Mouse (Mus musculus) ZHBTc4 (cell line): ENCODE measurements around the gene Syt7.

Source experiments
- DNase-seq: peaks from one replicate; pipeline ENCODE4 v3.0.0-alpha.2; 2011; ENCODE audit warnings: low read depth, low spot score

The Syt7 gene

GRCm38 (mm10) chr19:10421986-10422976, 33.4 kb downstream of the Syt7 start:
- peak; percentile 29 for DNase-seq

- DNase-seq = no peak
Measured at GRCm38 (mm10) chr19:10424751-10425150, 35.9 kb downstream of the Syt7 start.

- no peak for DNase-seq
Measured at GRCm38 (mm10) chr19:10425484-10426270, 36.8 kb downstream of the Syt7 start.

- no peak for DNase-seq
Measured at GRCm38 (mm10) chr19:10426312-10426711, 37.4 kb downstream of the Syt7 start.

- no peak for DNase-seq
Measured at GRCm38 (mm10) chr19:10426793-10427192, 37.9 kb downstream of the Syt7 start.

GRCm38 (mm10) chr19:10427431-10427830, 38.5 kb downstream of the Syt7 start:
- DNase-seq = no peak

- DNase-seq = no peak
Measured at GRCm38 (mm10) chr19:10429371-10429770, 40.5 kb downstream of the Syt7 start.

- no peak for DNase-seq
Measured at GRCm38 (mm10) chr19:10431410-10431809, 42.5 kb downstream of the Syt7 start.

- DNase-seq = no peak
Measured at GRCm38 (mm10) chr19:10431841-10432240, 43.0 kb downstream of the Syt7 start.

GRCm38 (mm10) chr19:10433225-10433624, 44.3 kb downstream of the Syt7 start:
- DNase-seq = no peak

- DNase-seq = no peak
Measured at GRCm38 (mm10) chr19:10433879-10434540, 45.1 kb downstream of the Syt7 start.

- DNase-seq = no peak
Measured at GRCm38 (mm10) chr19:10434927-10435326, 46.0 kb downstream of the Syt7 start.

GRCm38 (mm10) chr19:10435908-10436307, 47.0 kb downstream of the Syt7 start:
- peak; percentile 87 for DNase-seq

- DNase-seq = no peak
Measured at GRCm38 (mm10) chr19:10436726-10437125, 47.8 kb downstream of the Syt7 start.

- peak; percentile 49 for DNase-seq
Measured at GRCm38 (mm10) chr19:10437521-10437920, 48.6 kb downstream of the Syt7 start.

- DNase-seq = no peak
Measured at GRCm38 (mm10) chr19:10444685-10445369, 55.9 kb downstream of the Syt7 start.

GRCm38 (mm10) chr19:10448275-10448674, 59.4 kb downstream of the Syt7 start:
- DNase-seq = no peak

- no peak for DNase-seq
Measured at GRCm38 (mm10) chr19:10449190-10449589, 60.3 kb downstream of the Syt7 start.

- DNase-seq = peak; percentile 80
Measured at GRCm38 (mm10) chr19:10449708-10450107, 60.8 kb downstream of the Syt7 start.

- DNase-seq = no peak
Measured at GRCm38 (mm10) chr19:10454718-10455436, 66.0 kb downstream of the Syt7 start.

- no peak for DNase-seq
Measured at GRCm38 (mm10) chr19:10455437-10455806, 66.5 kb downstream of the Syt7 start.
